Mouse (Mus musculus) left cerebral cortex, postnatal 36 days (tissue): ENCODE data around the gene Ak5. TPM values are rescaled to one million over a fixed set of nuclear protein-coding genes. Genes with fewer than 3 reads are reported as not detected.
A peak's percentile ranks its signal among the peaks of the same experiment; 100 is the strongest.

Source experiments
- DNase-seq, 2 experiments: peaks; one replicate each; pipeline ENCODE4 v3.0.0; 2021 to 2022; ENCODE audit warnings: low spot score in 2 of 2, mixed read lengths in 1 of 2
- intact Hi-C: fragments of 180-260 bp; cut with DNase I; formaldehyde crosslinking; loops from one replicate; pipeline ENCODE4 v1.15.1; 2025
- total RNA-seq, 2 experiments: library from RNA; stranded (reverse); gene quantifications; 2 replicates each; pipeline ENCODE4 v1.2.3; 2021

Ak5 gene
- total RNA-seq, 2 experiments from 2014 or later, result 142 to 149 TPM

- intact Hi-C loops, result no loop called here
- no peak for DNase-seq
These were observed 137.8 kb downstream of the Ak5 start for GRCm38 (mm10) chr3:152530344-152530743.

- intact Hi-C loops, result loop anchor here (10.0 kb wide), 1 partner anchor 55 kb away; no protein-coding TSS in a partner anchor
These were observed 138.8 kb downstream of the Ak5 start for GRCm38 (mm10) chr3:152529058-152529972.

GRCm38 (mm10) chr3:152526721-152527120 is 141.4 kb downstream of the Ak5 start:
- no peak for DNase-seq
- intact Hi-C loops, result loop anchor here (10.0 kb wide), 1 partner anchor 58 kb away; no protein-coding TSS in a partner anchor

More at GRCm38 (mm10) chr3:152529058-152529972, 138.8 kb downstream of the Ak5 start:
- DNase-seq, result no peak

- no peak for DNase-seq
- intact Hi-C loops, result loop anchor here (10.0 kb wide), 1 partner anchor 62 kb away; no protein-coding TSS in a partner anchor
These were observed 144.9 kb downstream of the Ak5 start for GRCm38 (mm10) chr3:152523315-152523638.

GRCm38 (mm10) chr3:152522634-152523314 is 145.4 kb downstream of the Ak5 start:
- intact Hi-C loops, result loop anchor here (10.0 kb wide), 1 partner anchor 62 kb away; no protein-coding TSS in a partner anchor
- no peak for DNase-seq

GRCm38 (mm10) chr3:152521054-152521453 is 147.1 kb downstream of the Ak5 start:
- intact Hi-C loops, result loop anchor here (10.0 kb wide), 1 partner anchor 64 kb away; no protein-coding TSS in a partner anchor
- peak; percentile 61 to 64 for DNase-seq

- intact Hi-C loops, result loop anchor here (10.0 kb wide), 1 partner anchor 65 kb away; no protein-coding TSS in a partner anchor
- no peak for DNase-seq
These were observed 148.1 kb downstream of the Ak5 start for GRCm38 (mm10) chr3:152520074-152520473.

GRCm38 (mm10) chr3:152519556-152519955 is 148.6 kb downstream of the Ak5 start:
- DNase-seq, result no peak
- intact Hi-C loops, result no loop called here

- DNase-seq, result no peak
- intact Hi-C loops, result no loop called here
These were observed 151.6 kb downstream of the Ak5 start for GRCm38 (mm10) chr3:152516569-152516968.

GRCm38 (mm10) chr3:152515959-152516358 is 152.2 kb downstream of the Ak5 start:
- no peak for DNase-seq
- intact Hi-C loops, result no loop called here

- no peak for DNase-seq
- intact Hi-C loops, result no loop called here
These were observed 155.6 kb downstream of the Ak5 start for GRCm38 (mm10) chr3:152512517-152512916.

GRCm38 (mm10) chr3:152509268-152509667 is 158.9 kb downstream of the Ak5 start:
- no peak for DNase-seq
- intact Hi-C loops, result no loop called here

GRCm38 (mm10) chr3:152508419-152508993 is 159.7 kb downstream of the Ak5 start:
- no peak for DNase-seq
- intact Hi-C loops, result no loop called here

- intact Hi-C loops, result no loop called here
- DNase-seq, result no peak
These were observed 160.3 kb downstream of the Ak5 start for GRCm38 (mm10) chr3:152507900-152508299.

GRCm38 (mm10) chr3:152498968-152499696 is 169.0 kb downstream of the Ak5 start:
- no peak for DNase-seq
- intact Hi-C loops, result no loop called here

- DNase-seq, result no peak
- intact Hi-C loops, result no loop called here
These were observed 170.3 kb downstream of the Ak5 start for GRCm38 (mm10) chr3:152497842-152498241.

GRCm38 (mm10) chr3:152497084-152497483 is 171.1 kb downstream of the Ak5 start:
- DNase-seq, result no peak
- intact Hi-C loops, result no loop called here

GRCm38 (mm10) chr3:152495415-152495898 is 172.7 kb downstream of the Ak5 start:
- intact Hi-C loops, result no loop called here
- no peak for DNase-seq

GRCm38 (mm10) chr3:152494667-152495360 is 173.3 kb downstream of the Ak5 start:
- DNase-seq, result no peak
- intact Hi-C loops, result no loop called here
